19 mouse cellular contexts compared by ENCODE assay signal in genomic region chr1:181293079-181293865, GRCm38 (mm10). TPM values are rescaled to one million over a fixed set of nuclear protein-coding genes. Genes with fewer than 3 reads are reported as not detected.
DNase-seq lines count a peak whose midpoint lies in the region; ATAC-seq lines count a peak whose summit lies in the region.
"Had no signal": no experiment of that assay in that cellular context is flagged by ENCODE, and none has a peak within 500 bp of the region (broad histone marks: within the 10 kb centered on the region; RNA-seq: fewer than 3 reads in every experiment).

No protein-coding gene starts in this region.

- H3K9ac ChIP-seq in kidney, embryonic 14.5 days (ENCODE audit: low read depth, low read length): no peak overlapping the region
- H3K9ac ChIP-seq in intestine, embryonic 15.5 days: no peak overlapping the region
- no peak overlapping the region for H3K9ac ChIP-seq in kidney, embryonic 15.5 days
- no peak overlapping the region for H3K9ac ChIP-seq in stomach, embryonic 14.5 days (replicated peaks; ENCODE audit: low read depth, low read length)
- H3K9ac ChIP-seq: embryonic facial prominence, embryonic 12.5 days; hindbrain, embryonic 12.5 days; limb, embryonic 15.5 days had no signal

- ATAC-seq in kidney, embryonic 14.5 days (ENCODE audit: low FRiP score, low TSS enrichment): no peak
- peak; percentile 78 for ATAC-seq in intestine, embryonic 15.5 days
- ATAC-seq in kidney, embryonic 15.5 days (replicated peaks; ENCODE audit: low FRiP score): 0 out of 2 replicates have a peak, but pooled peaks have one; percentile 15
- 0 out of 2 replicates have a peak, but pooled peaks have one; percentile 28 for ATAC-seq in stomach, embryonic 14.5 days (ENCODE audit: insufficient number of reproducible peaks, insufficient read depth, low FRiP score, low read depth)
- ATAC-seq: midbrain, embryonic 16.5 days had no signal

- H3K4me1 ChIP-seq in kidney, embryonic 14.5 days (ENCODE audit: control insufficient read depth, insufficient read depth, low read length): no peaks in the 10 kb centered on the region
- H3K4me1 ChIP-seq in intestine, embryonic 15.5 days (replicated peaks): no peaks in the 10 kb centered on the region
- H3K4me1 ChIP-seq in kidney, embryonic 15.5 days: no peaks in the 10 kb centered on the region
- no peaks in the 10 kb centered on the region for H3K4me1 ChIP-seq in stomach, embryonic 14.5 days (ENCODE audit: control insufficient read depth, insufficient read depth, low read length)
- no peaks in the 10 kb centered on the region for H3K4me1 ChIP-seq in midbrain, embryonic 10.5 days
- H3K4me1 ChIP-seq: embryonic facial prominence, embryonic 12.5 days; hindbrain, embryonic 12.5 days; limb, embryonic 15.5 days; megakaryocyte, embryonic 14.5 days had no signal

- no peaks in the 10 kb centered on the region for H3K9me3 ChIP-seq in kidney, embryonic 14.5 days (ENCODE audit: control insufficient read depth, low read length)
- H3K9me3 ChIP-seq in intestine, embryonic 15.5 days: no peaks in the 10 kb centered on the region
- H3K9me3 ChIP-seq in kidney, embryonic 15.5 days (replicated peaks): no peaks in the 10 kb centered on the region
- no peaks in the 10 kb centered on the region for H3K9me3 ChIP-seq in stomach, embryonic 14.5 days (ENCODE audit: control insufficient read depth, low read depth, low read length)
- H3K9me3 ChIP-seq in midbrain, embryonic 10.5 days (replicated peaks): no peaks in the 10 kb centered on the region
- H3K9me3 ChIP-seq: hindbrain, embryonic 12.5 days; limb, embryonic 15.5 days had no signal

- H3K27me3 ChIP-seq in kidney, embryonic 14.5 days (ENCODE audit: control insufficient read depth, insufficient read depth, low read length): no peaks in the 10 kb centered on the region
- H3K27me3 ChIP-seq in intestine, embryonic 15.5 days (replicated peaks): no peaks in the 10 kb centered on the region
- H3K27me3 ChIP-seq in kidney, embryonic 15.5 days: no peaks in the 10 kb centered on the region
- H3K27me3 ChIP-seq in stomach, embryonic 14.5 days (ENCODE audit: control insufficient read depth, insufficient read depth, low read length): no peaks in the 10 kb centered on the region
- no peaks in the 10 kb centered on the region for H3K27me3 ChIP-seq in midbrain, embryonic 10.5 days (ENCODE audit: low read depth, poor library complexity, severe bottlenecking)
- H3K27me3 ChIP-seq: embryonic facial prominence, embryonic 12.5 days; hindbrain, embryonic 12.5 days; limb, embryonic 15.5 days had no signal

- peak; percentile 21 for DNase-seq in kidney, adult 11 months
- no peak for DNase-seq in midbrain, embryonic 10.5 days (ENCODE audit: low spot score)
- DNase-seq in spleen, adult 18-20 months: no peak
- DNase-seq in natural killer cell, adult 2 months (ENCODE audit: low spot score in 2 of 2): no peak
- DNase-seq: adrenal gland, postnatal 14 days; cerebellum, adult 18-20 months; heart, adult 18-20 months; lung, adult 2 months; right cerebral cortex, adult 18-20 months had no signal

- H3K4me3 ChIP-seq in kidney, embryonic 14.5 days (ENCODE audit: low read length): no peak overlapping the region
- H3K4me3 ChIP-seq in intestine, embryonic 15.5 days (replicated peaks): no peak overlapping the region
- no peak overlapping the region for H3K4me3 ChIP-seq in kidney, embryonic 15.5 days (replicated peaks)
- no peak overlapping the region for H3K4me3 ChIP-seq in stomach, embryonic 14.5 days (ENCODE audit: low read depth, low read length)
- H3K4me3 ChIP-seq in midbrain, embryonic 10.5 days: no peak overlapping the region
- H3K4me3 ChIP-seq: embryonic facial prominence, embryonic 12.5 days; hindbrain, embryonic 12.5 days; limb, embryonic 15.5 days; megakaryocyte, embryonic 14.5 days had no signal

- H3K27ac ChIP-seq in kidney, embryonic 14.5 days (ENCODE audit: low read depth, low read length): no peak overlapping the region
- no peak overlapping the region for H3K27ac ChIP-seq in intestine, embryonic 15.5 days
- H3K27ac ChIP-seq in kidney, embryonic 15.5 days: no peak overlapping the region
- no peak overlapping the region for H3K27ac ChIP-seq in stomach, embryonic 14.5 days (ENCODE audit: low read length)
- no peak overlapping the region for H3K27ac ChIP-seq in midbrain, embryonic 10.5 days (replicated peaks)
- H3K27ac ChIP-seq: embryonic facial prominence, embryonic 12.5 days; hindbrain, embryonic 12.5 days; limb, embryonic 15.5 days had no signal

- WGBS in kidney, embryonic 14.5 days: 88% methylated on average over 16 of the region's 16 CpGs
- 79% methylated on average over 16 of the region's 16 CpGs for WGBS in intestine, embryonic 15.5 days
- WGBS in kidney, embryonic 15.5 days: 86% methylated on average over 16 of the region's 16 CpGs
- WGBS in stomach, embryonic 14.5 days: 78% methylated on average over 16 of the region's 16 CpGs
- WGBS in midbrain, embryonic 10.5 days: 90% methylated on average over 16 of the region's 16 CpGs

- H3K36me3 ChIP-seq in kidney, embryonic 14.5 days (ENCODE audit: control insufficient read depth, insufficient read depth, low read length): no peaks in the 10 kb centered on the region
- H3K36me3 ChIP-seq in intestine, embryonic 15.5 days: no peaks in the 10 kb centered on the region
- no peaks in the 10 kb centered on the region for H3K36me3 ChIP-seq in kidney, embryonic 15.5 days
- no peaks in the 10 kb centered on the region for H3K36me3 ChIP-seq in stomach, embryonic 14.5 days (ENCODE audit: control insufficient read depth, insufficient read depth, low read length)
- H3K36me3 ChIP-seq in midbrain, embryonic 10.5 days: no peaks in the 10 kb centered on the region
- H3K36me3 ChIP-seq: embryonic facial prominence, embryonic 12.5 days; hindbrain, embryonic 12.5 days; limb, embryonic 15.5 days had no signal

- H3K4me2 ChIP-seq in kidney, embryonic 14.5 days (replicated peaks; ENCODE audit: low read depth, low read length): no peak overlapping the region
- no peak overlapping the region for H3K4me2 ChIP-seq in intestine, embryonic 15.5 days (replicated peaks)
- no peak overlapping the region for H3K4me2 ChIP-seq in kidney, embryonic 15.5 days
- H3K4me2 ChIP-seq in stomach, embryonic 14.5 days (replicated peaks; ENCODE audit: low read depth, low read length): no peak overlapping the region
- H3K4me2 ChIP-seq: embryonic facial prominence, embryonic 12.5 days; hindbrain, embryonic 12.5 days; limb, embryonic 15.5 days had no signal

RNA-seq across cellular contexts. Expression of gene Cnih3, which starts 59.2 kb away (rescaled TPM):
- polyA plus RNA-seq in kidney, embryonic 14.5 days (2014; fragmentation: Nextera tagmentation; extraction: Ambion mirVana): 0.13 TPM in 1 of 2 replicates, not detected in the other
- polyA plus RNA-seq in intestine, embryonic 15.5 days (2015; fragmentation: Nextera tagmentation; extraction: Ambion mirVana): 0.20 and 0.29 TPM in 2 replicates
- 0.10 TPM in 1 of 2 replicates, not detected in the other for polyA plus RNA-seq in kidney, embryonic 15.5 days (2015; fragmentation: Nextera tagmentation; extraction: Ambion mirVana)
- 0.39 and 0.97 TPM in 2 replicates for polyA plus RNA-seq in stomach, embryonic 14.5 days (2014; fragmentation: Nextera tagmentation; extraction: Ambion mirVana)
- polyA plus RNA-seq in midbrain, embryonic 10.5 days (2016; fragmentation: Nextera tagmentation; extraction: Ambion mirVana): 0.60 and 1.1 TPM in 2 replicates
- polyA plus RNA-seq: heart, postnatal 0 days had no signal
